Mouse (Mus musculus) neural tube, embryonic 12.5 days (tissue): ENCODE data around the gene Fam32a. TPM values are rescaled to one million over a fixed set of nuclear protein-coding genes. Genes with fewer than 3 reads are reported as not detected.

Experiments
- ATAC-seq: fragments of 200-750 bp; cut with Nextera tagmentation; 2 replicates; pipeline ENCODE4 v1.8.0; 2017; ENCODE audit warnings: low read depth, mild to moderate bottlenecking, moderate TSS enrichment, moderate library complexity; ENCODE audit not compliant: low FRiP score
- H3K27ac ChIP-seq: fragments of 300-500 bp; sonication (generic); 2 replicates; pipeline ENCODE4 v1.5.1; 2016
- H3K27me3 ChIP-seq: fragments of 300-500 bp; sonication (generic); replicated peaks from 2 replicates; pipeline ENCODE4 v1.6.1; 2016; ENCODE audit warnings: mild to moderate bottlenecking
- H3K36me3 ChIP-seq: fragments of 300-500 bp; sonication (generic); 2 replicates; pipeline ENCODE4 v1.6.1; 2016; ENCODE audit warnings: mild to moderate bottlenecking
- H3K4me1 ChIP-seq: fragments of 300-500 bp; sonication (generic); 2 replicates; pipeline ENCODE4 v1.6.1; 2016
- H3K4me2 ChIP-seq: fragments of 300-500 bp; sonication (generic); replicated peaks from 2 replicates; pipeline ENCODE4 v1.6.1; 2016; ENCODE audit warnings: mild to moderate bottlenecking
- H3K4me3 ChIP-seq: fragments of 300-500 bp; sonication (generic); 2 replicates; pipeline ENCODE4 v1.5.1; 2016
- H3K9ac ChIP-seq: fragments of 300-500 bp; sonication (generic); 2 replicates; pipeline ENCODE4 v1.6.1; 2016; ENCODE audit warnings: mild to moderate bottlenecking
- H3K9me3 ChIP-seq: fragments of 300-500 bp; sonication (generic); 2 replicates; pipeline ENCODE4 v1.6.1; 2016; ENCODE audit warnings: mild to moderate bottlenecking
- WGBS: fragments of 180-500 bp; shearing (Covaris S2); methylation state at CpG from one replicate; pipeline ENCODE4 v1.1.7; 2016; 5-methylcytosine and 5-hydroxymethylcytosine counted together
- polyA plus RNA-seq: library from polyadenylated mRNA; unstranded; fragments of >200 nt; fragmentation: Nextera tagmentation; extraction: Ambion mirVana; gene quantifications from 2 replicates; pipeline ENCODE4 v1.2.1, GENCODE M21; 2016

Fam32a gene
- polyA plus RNA-seq, 1 experiment from 2014 or later = 88.8 TPM

GRCm38 (mm10) chr8:72244610-72245009, 25.1 kb downstream of the Fam32a start:
- Histone ChIP-seq H3K4me3 (no peak overlapping the region), H3K4me2 (no peak overlapping the region), H3K9ac (no peak overlapping the region), H3K9me3 (no peaks in the 10 kb centered on the region), H3K27ac (no peak overlapping the region), H3K27me3 (no peaks in the 10 kb centered on the region), H3K36me3 (peaks cover 37% of the 10 kb centered on the region), H3K4me1 (peaks cover 22% of the 10 kb centered on the region)
- 75% methylated on average over 2 of the region's 2 CpGs for WGBS
- no peak for ATAC-seq

GRCm38 (mm10) chr8:72257171-72257901, 37.8 kb downstream of the Fam32a start:
- WGBS = 56% methylated on average over 7 of the region's 7 CpGs
- H3K27ac ChIP-seq = no peak overlapping the region
- H3K36me3 ChIP-seq = peaks cover 38% of the 10 kb centered on the region
- peak; percentile 17; the same call in 1 of the 2 replicates for ATAC-seq
- no peaks in the 10 kb centered on the region for H3K4me1 ChIP-seq
- H3K9ac ChIP-seq = no peak overlapping the region
- H3K9me3 ChIP-seq = no peaks in the 10 kb centered on the region
- no peak overlapping the region for H3K4me2 ChIP-seq
- no peak overlapping the region for H3K4me3 ChIP-seq
- no peaks in the 10 kb centered on the region for H3K27me3 ChIP-seq

DNA sequence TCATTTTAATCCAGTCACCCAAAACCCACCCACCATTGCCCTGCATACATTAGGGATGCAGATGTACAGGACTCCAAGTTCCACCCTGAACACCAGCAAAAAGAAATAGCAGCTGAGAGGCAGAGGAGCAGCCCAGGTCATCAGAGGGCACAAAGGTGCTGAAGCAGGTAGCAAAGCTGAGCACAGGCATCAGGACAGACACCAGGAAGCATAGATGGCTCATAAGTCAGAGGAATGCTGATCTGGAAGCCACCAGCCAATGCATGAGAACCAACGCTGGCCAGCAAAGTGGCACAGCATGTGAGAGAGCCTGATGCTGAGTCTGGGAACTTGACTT, 38.3 kb downstream of the Fam32a start:
- Histone ChIP-seq H3K9ac (no peak overlapping the region), H3K27me3 (no peaks in the 10 kb centered on the region), H3K36me3 (peaks cover 33% of the 10 kb centered on the region), H3K9me3 (no peaks in the 10 kb centered on the region), H3K4me3 (no peak overlapping the region), H3K27ac (no peak overlapping the region), H3K4me2 (no peak overlapping the region), H3K4me1 (no peaks in the 10 kb centered on the region)
- no peak for ATAC-seq
- 81% methylated on average over 1 of the region's 1 CpGs for WGBS

DNA sequence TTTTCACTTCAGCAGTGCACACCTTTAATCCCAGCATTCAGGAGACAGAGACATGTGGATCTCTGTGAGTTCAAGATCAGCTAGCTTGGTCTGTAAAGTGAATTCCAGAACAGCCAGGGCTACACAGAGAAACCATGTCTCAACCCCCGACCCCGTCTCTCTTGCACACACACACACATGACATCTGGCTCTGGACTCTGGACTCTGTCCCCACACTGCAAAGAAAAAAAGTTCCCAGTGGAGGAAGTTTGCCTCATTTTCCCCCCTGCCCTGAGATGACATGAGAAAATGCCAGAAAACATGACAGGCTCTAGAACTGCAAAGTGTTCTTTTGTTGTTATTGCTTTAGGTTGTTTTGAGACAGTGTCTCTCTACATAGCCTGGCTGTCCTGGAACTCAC, 40.3 kb downstream of the Fam32a start:
- H3K27me3 ChIP-seq = no peaks in the 10 kb centered on the region
- 79% methylated on average over 2 of the region's 2 CpGs for WGBS
- no peak overlapping the region for H3K9ac ChIP-seq
- H3K27ac ChIP-seq = no peak overlapping the region
- H3K4me1 ChIP-seq = no peaks in the 10 kb centered on the region
- H3K4me3 ChIP-seq = no peak overlapping the region
- H3K9me3 ChIP-seq = no peaks in the 10 kb centered on the region
- H3K4me2 ChIP-seq = no peak overlapping the region
- ATAC-seq = no peak
- peaks cover 15% of the 10 kb centered on the region for H3K36me3 ChIP-seq

- Histone ChIP-seq H3K36me3 (peaks cover 8% of the 10 kb centered on the region), H3K9me3 (no peaks in the 10 kb centered on the region), H3K4me2 (no peak overlapping the region), H3K9ac (no peak overlapping the region), H3K4me3 (no peak overlapping the region), H3K27me3 (no peaks in the 10 kb centered on the region), H3K27ac (no peak overlapping the region), H3K4me1 (no peaks in the 10 kb centered on the region)
- no peak for ATAC-seq
- WGBS = 59% methylated on average over 4 of the region's 4 CpGs
Observed at GRCm38 (mm10) chr8:72260585-72260984, 41.1 kb downstream of the Fam32a start.

GRCm38 (mm10) chr8:72261019-72261418, 41.5 kb downstream of the Fam32a start:
- peak; percentile 70 for ATAC-seq
- no peaks in the 10 kb centered on the region for H3K9me3 ChIP-seq
- no peak overlapping the region for H3K27ac ChIP-seq
- no peak overlapping the region for H3K4me2 ChIP-seq
- H3K9ac ChIP-seq = no peak overlapping the region
- no peaks in the 10 kb centered on the region for H3K4me1 ChIP-seq
- H3K27me3 ChIP-seq = no peaks in the 10 kb centered on the region
- H3K4me3 ChIP-seq = no peak overlapping the region
- H3K36me3 ChIP-seq = peaks cover 5% of the 10 kb centered on the region; the same call in 1 of the 2 replicates
- WGBS = 35% methylated on average over 2 of the region's 2 CpGs

DNA sequence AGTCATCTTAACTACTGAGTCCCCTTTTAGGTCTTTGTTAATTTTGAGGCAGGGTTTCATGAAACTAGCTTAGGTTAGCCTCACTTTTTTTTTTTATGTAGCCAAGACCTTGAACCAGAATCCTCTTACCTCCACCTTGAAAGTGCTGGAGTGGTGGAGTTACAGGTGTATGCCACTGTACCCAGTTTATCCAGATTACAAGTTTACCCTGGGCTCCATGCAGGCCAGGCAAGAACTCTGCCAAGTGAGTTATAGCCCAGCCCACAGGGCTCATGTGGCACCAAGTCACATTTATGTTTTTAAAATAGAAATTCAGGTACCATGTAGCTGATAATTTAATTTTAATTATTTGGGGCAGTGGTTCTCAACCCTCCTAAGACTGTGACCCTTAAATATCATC, 41.9 kb downstream of the Fam32a start:
- H3K9me3 ChIP-seq = no peaks in the 10 kb centered on the region
- no peaks in the 10 kb centered on the region for H3K27me3 ChIP-seq
- H3K27ac ChIP-seq = no peak overlapping the region
- peaks cover 5% of the 10 kb centered on the region; the same call in 1 of the 2 replicates for H3K36me3 ChIP-seq
- no peaks in the 10 kb centered on the region for H3K4me1 ChIP-seq
- no peak overlapping the region for H3K4me2 ChIP-seq
- H3K9ac ChIP-seq = no peak overlapping the region
- no peak overlapping the region for H3K4me3 ChIP-seq
- no peak; the same call in 1 of the 2 replicates for ATAC-seq

DNA sequence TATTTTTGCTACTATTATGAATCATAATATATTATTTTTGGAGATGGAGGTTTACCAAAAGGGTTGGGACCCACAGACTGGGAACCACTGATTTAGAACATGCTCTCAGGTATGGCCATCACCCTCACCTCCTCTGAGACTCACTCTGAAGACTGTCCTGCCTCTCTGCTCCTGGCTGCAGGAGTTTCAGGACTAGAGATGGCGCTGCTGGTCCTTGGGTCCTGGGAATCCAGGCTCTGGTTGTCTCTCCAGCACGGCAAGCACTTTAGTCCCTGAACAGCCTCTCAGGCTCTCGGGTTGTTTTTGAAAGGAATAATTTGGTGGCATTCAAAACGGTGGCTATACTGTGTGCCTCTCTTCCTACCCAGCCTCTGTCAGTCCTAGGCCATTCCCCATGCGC, 42.3 kb downstream of the Fam32a start:
- no peak overlapping the region for H3K4me3 ChIP-seq
- no peak overlapping the region for H3K27ac ChIP-seq
- no peak for ATAC-seq
- H3K36me3 ChIP-seq = peaks cover 3% of the 10 kb centered on the region; the same call in 1 of the 2 replicates
- no peak overlapping the region for H3K9ac ChIP-seq
- no peaks in the 10 kb centered on the region for H3K4me1 ChIP-seq
- no peaks in the 10 kb centered on the region for H3K9me3 ChIP-seq
- H3K27me3 ChIP-seq = no peaks in the 10 kb centered on the region
- H3K4me2 ChIP-seq = no peak overlapping the region
- WGBS = 62% methylated on average over 5 of the region's 5 CpGs

DNA sequence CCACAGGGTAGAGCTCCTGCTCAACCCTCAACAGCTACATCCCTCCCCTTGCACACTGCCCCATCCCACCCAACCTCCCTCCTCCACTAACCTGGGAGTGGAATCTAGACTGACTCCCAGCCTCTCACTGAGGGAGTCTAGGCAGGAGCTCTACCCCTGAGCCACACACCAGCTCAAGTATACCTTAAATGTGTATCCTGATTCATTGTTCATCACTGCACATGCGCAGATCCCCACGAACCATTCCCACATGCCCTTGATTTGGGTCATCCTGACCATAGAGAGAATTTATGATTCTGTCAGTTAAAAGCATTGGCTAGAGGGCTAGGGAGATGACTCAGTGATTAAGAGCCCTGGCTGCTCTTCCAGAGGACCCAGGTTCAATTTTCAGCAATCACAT, 43.2 kb downstream of the Fam32a start:
- H3K27ac ChIP-seq = no peak overlapping the region
- no peaks in the 10 kb centered on the region for H3K36me3 ChIP-seq
- no peaks in the 10 kb centered on the region for H3K4me1 ChIP-seq
- ATAC-seq = no peak
- H3K27me3 ChIP-seq = no peaks in the 10 kb centered on the region
- H3K4me2 ChIP-seq = no peak overlapping the region
- no peaks in the 10 kb centered on the region for H3K9me3 ChIP-seq
- no peak overlapping the region for H3K9ac ChIP-seq
- 85% methylated on average over 2 of the region's 2 CpGs for WGBS
- H3K4me3 ChIP-seq = no peak overlapping the region

- 78% methylated on average over 7 of the region's 7 CpGs for WGBS
- H3K4me3 ChIP-seq = no peak overlapping the region
- H3K9me3 ChIP-seq = no peaks in the 10 kb centered on the region
- ATAC-seq = no peak
- H3K9ac ChIP-seq = no peak overlapping the region
- H3K27me3 ChIP-seq = no peaks in the 10 kb centered on the region
- no peaks in the 10 kb centered on the region for H3K36me3 ChIP-seq
- H3K4me1 ChIP-seq = no peaks in the 10 kb centered on the region
- no peak overlapping the region for H3K4me2 ChIP-seq
- no peak overlapping the region for H3K27ac ChIP-seq
Observed at GRCm38 (mm10) chr8:72263451-72263850, 43.9 kb downstream of the Fam32a start.

- Histone ChIP-seq H3K27me3 (no peaks in the 10 kb centered on the region), H3K4me1 (no peaks in the 10 kb centered on the region), H3K9ac (no peak overlapping the region), H3K27ac (no peak overlapping the region), H3K4me3 (no peak overlapping the region), H3K9me3 (no peaks in the 10 kb centered on the region), H3K36me3 (no peaks in the 10 kb centered on the region), H3K4me2 (no peak overlapping the region)
- no peak for ATAC-seq
- 67% methylated on average over 6 of the region's 7 CpGs for WGBS
Observed at GRCm38 (mm10) chr8:72265342-72265741, 45.8 kb downstream of the Fam32a start.

DNA sequence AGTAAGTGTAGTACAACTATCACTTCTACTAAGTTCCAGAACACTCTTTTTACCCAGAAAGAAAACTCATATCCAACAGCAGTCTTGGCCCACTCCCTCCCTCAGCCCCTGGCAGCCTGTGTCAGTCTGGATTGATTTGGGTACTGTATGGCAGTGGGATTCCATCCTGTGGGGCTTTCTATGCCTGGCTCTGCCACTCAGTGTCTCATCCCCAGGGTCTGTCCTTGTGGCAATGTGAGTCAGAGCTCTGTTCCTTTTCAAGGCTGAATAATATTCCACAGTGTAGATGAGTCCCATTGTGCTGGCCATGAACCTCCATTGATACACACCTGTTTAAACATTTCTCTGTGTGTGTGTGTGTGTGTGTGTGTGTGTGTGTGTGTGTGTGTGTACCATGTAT, 47.1 kb downstream of the Fam32a start:
- no peaks in the 10 kb centered on the region for H3K9me3 ChIP-seq
- no peak for ATAC-seq
- no peaks in the 10 kb centered on the region for H3K27me3 ChIP-seq
- no peaks in the 10 kb centered on the region for H3K4me1 ChIP-seq
- H3K4me3 ChIP-seq = no peak overlapping the region
- H3K27ac ChIP-seq = no peak overlapping the region
- H3K4me2 ChIP-seq = no peak overlapping the region
- H3K9ac ChIP-seq = no peak overlapping the region
- no peaks in the 10 kb centered on the region for H3K36me3 ChIP-seq

- ATAC-seq = no peak
- Histone ChIP-seq H3K4me3 (no peak overlapping the region), H3K27ac (no peak overlapping the region), H3K9ac (no peak overlapping the region), H3K36me3 (no peaks in the 10 kb centered on the region), H3K27me3 (no peaks in the 10 kb centered on the region), H3K4me1 (no peaks in the 10 kb centered on the region), H3K9me3 (no peaks in the 10 kb centered on the region), H3K4me2 (no peak overlapping the region)
- 100% methylated on average over 8 of the region's 8 CpGs for WGBS
Observed at GRCm38 (mm10) chr8:72267106-72267505, 47.6 kb downstream of the Fam32a start.
